Mouse (Mus musculus) MEL (cell line): Measurements from ENCODE around the gene Nmur2. TPM values are rescaled to one million over a fixed set of nuclear protein-coding genes. Genes with fewer than 3 reads are reported as not detected.

Experiments
- DNase-seq: peaks from one replicate; pipeline ENCODE4 v3.0.0; 2011; ENCODE audit warnings: low read depth, low spot score
- H3K27ac ChIP-seq: 2 replicates; pipeline ENCODE4 v1.5.1; 2012; ENCODE audit warnings: low read depth, mild to moderate bottlenecking, control low read depth, low read length, moderate library complexity; ENCODE audit not compliant: control insufficient read depth
- H3K27me3 ChIP-seq, 2 experiments: fragments of 150-350 bp in 1 of 2; sonication (generic) in 1 of 2; 2 replicates each; pipeline ENCODE4 v1.6.1; 2012; ENCODE audit warnings: low read length in 2 of 2, mild to moderate bottlenecking in 2 of 2, improper control_type of control experiment in 1 of 2, moderate library complexity in 1 of 2; ENCODE audit not compliant: insufficient read depth in 2 of 2, control insufficient read depth in 1 of 2
- H3K36me3 ChIP-seq, 2 experiments: 2 replicates each; pipeline ENCODE4 v1.6.1; 2012 to 2014; ENCODE audit warnings: low read length in 2 of 2, improper control_type of control experiment in 1 of 2, inconsistent platforms in 1 of 2, mild to moderate bottlenecking in 1 of 2; ENCODE audit not compliant: insufficient read depth in 2 of 2, control insufficient read depth in 1 of 2
- H3K4me1 ChIP-seq, 2 experiments: fragments of 150-350 bp in 1 of 2; sonication (generic) in 1 of 2; 2 replicates each; pipeline ENCODE4 v1.6.1; 2012; ENCODE audit warnings: low read length in 2 of 2, improper control_type of control experiment in 1 of 2, mild to moderate bottlenecking in 1 of 2; ENCODE audit not compliant: insufficient read depth in 2 of 2, control insufficient read depth in 1 of 2
- H3K4me3 ChIP-seq, 2 experiments: fragments of 150-350 bp in 1 of 2; sonication (generic) in 1 of 2; 2 replicates each; pipeline ENCODE4 v1.5.1; 2012; ENCODE audit warnings: low read depth in 2 of 2, low read length in 2 of 2, mild to moderate bottlenecking in 2 of 2, moderate library complexity in 2 of 2, control low read depth in 1 of 2, improper control_type of control experiment in 1 of 2; ENCODE audit not compliant: control insufficient read depth in 1 of 2, insufficient read depth in 1 of 2
- H3K79me2 ChIP-seq: 2 replicates; pipeline ENCODE4 v1.6.1; 2012; ENCODE audit warnings: mild to moderate bottlenecking, low read length, moderate library complexity; ENCODE audit not compliant: control insufficient read depth, poor library complexity, insufficient read depth
- H3K9ac ChIP-seq: 2 replicates; pipeline ENCODE4 v1.6.1; 2012; ENCODE audit warnings: low read depth, mild to moderate bottlenecking, control low read depth, low read length, moderate library complexity; ENCODE audit not compliant: control insufficient read depth, poor library complexity, severe bottlenecking
- H3K9me3 ChIP-seq: fragments of 150-350 bp; sonication (generic); replicated peaks from 2 replicates; pipeline ENCODE4 v1.6.1; 2012; ENCODE audit warnings: mild to moderate bottlenecking, low read length, improper control_type of control experiment, moderate library complexity; ENCODE audit not compliant: insufficient read depth
- CTCF ChIP-seq, 3 experiments: IDR thresholded peaks in 2 of 3; conservative IDR thresholded peaks in 1 of 3; 2 replicates each; pipeline ENCODE4 v1.5.1; 2011 to 2012; ENCODE audit warnings: low read length in 3 of 3, low read depth in 2 of 3, mild to moderate bottlenecking in 2 of 3, improper control_type of control experiment in 1 of 3, inconsistent platforms in 1 of 3, mixed read lengths in 1 of 3, moderate library complexity in 1 of 3; ENCODE audit not compliant: control insufficient read depth in 1 of 3, insufficient read depth in 1 of 3, poor library complexity in 1 of 3, severe bottlenecking in 1 of 3
- ETS1 ChIP-seq: IDR thresholded peaks from 2 replicates; pipeline ENCODE4 v1.6.1; 2012; ENCODE audit warnings: low read depth, mild to moderate bottlenecking, inconsistent platforms, low read length, improper control_type of control experiment, moderate library complexity
- GATA1 ChIP-seq: IDR thresholded peaks from 2 replicates; pipeline ENCODE4 v1.6.1; 2011; ENCODE audit warnings: low read depth, low read length, improper control_type of control experiment
- MAFK ChIP-seq: IDR thresholded peaks from 2 replicates; pipeline ENCODE4 v1.6.1; 2011; ENCODE audit warnings: low read depth, mild to moderate bottlenecking, low read length, improper control_type of control experiment, borderline replicate concordance
- POLR2A ChIP-seq, 2 experiments: IDR thresholded peaks; 2 replicates each; pipeline ENCODE4 v1.6.1; 2011 to 2012; ENCODE audit warnings: low read length in 2 of 2, mild to moderate bottlenecking in 2 of 2, control low read depth in 1 of 2, improper control_type of control experiment in 1 of 2, low read depth in 1 of 2, moderate library complexity in 1 of 2; ENCODE audit not compliant: control insufficient read depth in 1 of 2, insufficient read depth in 1 of 2, poor library complexity in 1 of 2
- RAD21 ChIP-seq: IDR thresholded peaks from 2 replicates; pipeline ENCODE4 v1.6.1; 2011; ENCODE audit warnings: mild to moderate bottlenecking, low read depth, low read length, improper control_type of control experiment
- SMC3 ChIP-seq: IDR thresholded peaks from 2 replicates; pipeline ENCODE4 v1.6.1; 2011; ENCODE audit warnings: low read depth, low read length, improper control_type of control experiment
- TAL1 ChIP-seq: IDR thresholded peaks from 2 replicates; pipeline ENCODE4 v1.6.1; 2012; ENCODE audit warnings: mild to moderate bottlenecking, inconsistent platforms, low read length, moderate library complexity, mixed read lengths
- ZC3H11A ChIP-seq: IDR thresholded peaks from 2 replicates; pipeline ENCODE4 v1.6.1; 2012; ENCODE audit warnings: low read depth, mild to moderate bottlenecking, inconsistent platforms, low read length, improper control_type of control experiment
- polyA plus RNA-seq, 2 experiments: library from polyadenylated mRNA; stranded (reverse) in 1 of 2; unstranded in 1 of 2; fragments of >175 nt in 1 of 2; fragments of >200 nt in 1 of 2; gene quantifications; 2 replicates each; pipeline versions ENCODE4 v1.2.1 to v1.2.4; 2012; ENCODE audit warnings: low replicate concordance in 2 of 2, low read depth in 1 of 2; ENCODE audit not compliant: insufficient read length in 2 of 2, insufficient read depth in 1 of 2, missing spikeins in 1 of 2
- total RNA-seq: library from RNA; depleted of rRNA; stranded (reverse); fragments of 300-350 nt; gene quantifications from 2 replicates; pipeline ENCODE4 v1.2.3, GENCODE M21; 2012

Nmur2 gene
- total and polyA plus RNA-seq, 3 experiments, result not detected

GRCm38 (mm10) chr11:55991505-55992066, 49.2 kb downstream of the Nmur2 start:
- no peaks in the 10 kb centered on the region for H3K9me3 ChIP-seq
- no peaks in the 10 kb centered on the region for H3K4me1 ChIP-seq
- no peaks in the 10 kb centered on the region for H3K27me3 ChIP-seq
- H3K4me3 ChIP-seq, result no peak overlapping the region
- no peak for TF ChIP-seq POLR2A (IDR thresholded peaks at IDR 0.05; ENCODE audit: control insufficient read depth in 1 of 2, insufficient read depth in 1 of 2, low read depth in 1 of 2, low read length in 2 of 2, poor library complexity in 1 of 2)
- peak; percentile 73 for TF ChIP-seq SMC3
- peak; percentile 82 for TF ChIP-seq RAD21
- peak; percentile 83 to 99 (median 87) for TF ChIP-seq CTCF (IDR thresholded peaks at IDR 0.05 in 2 of 3, conservative IDR thresholded peaks at IDR 0.05 in 1 of 3; ENCODE audit: control insufficient read depth in 1 of 3, insufficient read depth in 1 of 3, low read depth in 2 of 3, low read length in 3 of 3, poor library complexity in 1 of 3, severe bottlenecking in 1 of 3)
- peak; percentile 60 for TF ChIP-seq ZC3H11A
- TF ChIP-seq TAL1, result no peak
- no peak for TF ChIP-seq MAFK
- H3K79me2 ChIP-seq, result no peaks in the 10 kb centered on the region
- H3K9ac ChIP-seq, result no peak overlapping the region
- peak; percentile 43 for DNase-seq
- no peaks in the 10 kb centered on the region for H3K36me3 ChIP-seq
- H3K27ac ChIP-seq, result no peak overlapping the region

GRCm38 (mm10) chr11:55984643-55985042, 56.2 kb downstream of the Nmur2 start:
- no peak for DNase-seq
- Histone ChIP-seq H3K36me3 (no peaks in the 10 kb centered on the region), H3K9me3 (no peaks in the 10 kb centered on the region), H3K27ac (no peak overlapping the region), H3K9ac (no peak overlapping the region), H3K4me3 (no peak overlapping the region), H3K27me3 (no peaks in the 10 kb centered on the region), H3K4me1 (no peaks in the 10 kb centered on the region), H3K79me2 (no peaks in the 10 kb centered on the region)
- TF ChIP-seq ETS1, result no peak

GRCm38 (mm10) chr11:55981656-55982055, 59.2 kb downstream of the Nmur2 start:
- H3K4me1 ChIP-seq, result no peaks in the 10 kb centered on the region
- TF ChIP-seq SMC3 (peak; percentile 39), GATA1 (no peak), CTCF (IDR thresholded peaks at IDR 0.05 in 2 of 3, conservative IDR thresholded peaks at IDR 0.05 in 1 of 3; ENCODE audit: control insufficient read depth in 1 of 3, insufficient read depth in 1 of 3, low read depth in 2 of 3, low read length in 3 of 3, poor library complexity in 1 of 3, severe bottlenecking in 1 of 3) (peak in 2 of 3 experiments; percentile 7 to 26; a peak in 1 of 6 replicates), RAD21 (no peak; the same call in 1 of the 2 replicates)
- H3K9me3 ChIP-seq, result no peaks in the 10 kb centered on the region

More at GRCm38 (mm10) chr11:55981656-55982055, 59.2 kb downstream of the Nmur2 start:
- H3K79me2 ChIP-seq, result no peaks in the 10 kb centered on the region
- H3K27ac ChIP-seq, result no peak overlapping the region
- no peaks in the 10 kb centered on the region for H3K27me3 ChIP-seq
- no peaks in the 10 kb centered on the region for H3K36me3 ChIP-seq
- no peak overlapping the region for H3K4me3 ChIP-seq
- no peak overlapping the region for H3K9ac ChIP-seq
- DNase-seq, result peak; percentile 8
